Mouse (Mus musculus) brain, embryonic 14.5 days (tissue): Measurements from ENCODE around the gene App.

Experiments
- CTCF ChIP-seq: fragments of 200-500 bp; IDR thresholded peaks from 2 replicates; pipeline ENCODE4 v1.5.1; 2012; ENCODE audit warnings: inconsistent platforms, mild to moderate bottlenecking, moderate library complexity, borderline replicate concordance; ENCODE audit not compliant: insufficient read depth, insufficient read length; ENCODE audit errors: extremely low read depth
- POLR2A ChIP-seq: fragments of 200-500 bp; IDR thresholded peaks from 2 replicates; pipeline ENCODE4 v1.6.1; 2012; ENCODE audit warnings: mild to moderate bottlenecking, inconsistent platforms, borderline replicate concordance; ENCODE audit not compliant: poor library complexity, insufficient read depth, insufficient read length, severe bottlenecking; ENCODE audit errors: extremely low read depth

- TF ChIP-seq POLR2A (no peak), CTCF (peak; percentile 54; the same call in 1 of the 2 replicates)
Measured at GRCm38 (mm10) chr16:85171976-85172570, 1.5 kb downstream of the App start.
